Mouse (Mus musculus): ENCODE data around the gene Zfp748.

The Zfp748 gene

GRCm38 (mm10) chr13:67553730-67554129, at the start of gene Zfp748:
TSS of gene Zfp748 (minus strand) at chr13:67553830.
- DNase-seq: no peak

- no peak for DNase-seq
Measured at GRCm38 (mm10) chr13:67572591-67573189, 19.1 kb upstream of the Zfp748 start.

DNA sequence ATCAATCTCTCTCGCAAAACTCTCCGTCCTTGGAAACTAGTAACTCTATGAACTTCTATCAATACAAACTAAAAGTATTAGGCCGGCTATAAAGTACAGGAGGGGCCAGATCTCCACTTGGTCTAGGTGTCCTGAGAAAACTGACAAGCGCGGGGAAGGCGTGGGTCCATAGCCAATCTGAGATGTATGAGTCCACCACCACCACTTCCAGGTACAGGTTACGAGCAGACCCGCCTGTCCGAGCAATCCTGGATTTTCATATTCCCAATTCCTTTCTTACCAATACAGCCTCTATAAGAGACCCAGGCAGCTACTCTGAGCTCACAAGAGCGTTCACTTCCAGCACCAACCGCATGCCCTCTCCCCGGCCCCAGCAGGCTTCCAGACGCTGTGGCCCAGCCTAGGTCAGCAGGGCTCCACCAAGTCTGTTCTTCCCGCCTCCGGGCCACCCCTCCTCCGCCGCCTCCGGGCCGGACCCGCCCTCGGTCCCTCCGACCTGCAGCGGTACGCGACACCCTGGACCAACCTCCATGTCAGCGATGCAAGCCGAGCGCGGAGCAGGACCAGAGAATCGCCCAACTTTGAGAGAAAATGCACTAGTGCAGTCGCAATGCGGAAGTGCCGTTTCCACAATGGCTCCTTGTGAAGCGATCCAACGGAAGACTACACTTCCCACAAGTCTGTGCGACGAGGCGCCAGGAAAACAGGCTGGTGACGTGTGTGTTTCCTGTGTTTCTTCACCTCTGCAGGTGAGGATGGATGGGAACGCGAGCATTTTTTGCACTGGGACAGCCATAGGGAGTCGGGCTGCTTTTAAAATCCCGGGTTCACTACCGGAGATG, 904 bp downstream of the Zfp748 start:
- peak; percentile 73 for DNase-seq

DNA sequence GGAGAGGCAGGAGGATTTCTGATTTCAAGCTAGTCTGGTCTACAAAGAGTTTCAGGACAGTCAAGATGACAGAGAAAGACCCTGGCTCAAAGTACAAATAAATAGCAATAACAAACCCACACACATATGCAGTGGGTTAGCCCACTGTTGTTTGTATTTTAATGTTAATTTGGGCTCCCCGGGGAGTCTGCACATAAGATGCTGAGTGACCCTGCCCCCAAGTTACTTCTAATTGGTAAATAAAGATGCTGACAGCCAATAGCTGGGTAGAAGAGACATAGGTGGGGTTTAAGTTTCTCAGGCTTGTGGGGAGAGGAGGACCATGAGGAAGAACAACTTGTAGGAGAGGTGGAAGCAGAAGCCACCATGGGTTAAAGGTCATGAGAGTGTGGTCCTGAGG, 7.7 kb downstream of the Zfp748 start:
- DNase-seq: no peak

DNA sequence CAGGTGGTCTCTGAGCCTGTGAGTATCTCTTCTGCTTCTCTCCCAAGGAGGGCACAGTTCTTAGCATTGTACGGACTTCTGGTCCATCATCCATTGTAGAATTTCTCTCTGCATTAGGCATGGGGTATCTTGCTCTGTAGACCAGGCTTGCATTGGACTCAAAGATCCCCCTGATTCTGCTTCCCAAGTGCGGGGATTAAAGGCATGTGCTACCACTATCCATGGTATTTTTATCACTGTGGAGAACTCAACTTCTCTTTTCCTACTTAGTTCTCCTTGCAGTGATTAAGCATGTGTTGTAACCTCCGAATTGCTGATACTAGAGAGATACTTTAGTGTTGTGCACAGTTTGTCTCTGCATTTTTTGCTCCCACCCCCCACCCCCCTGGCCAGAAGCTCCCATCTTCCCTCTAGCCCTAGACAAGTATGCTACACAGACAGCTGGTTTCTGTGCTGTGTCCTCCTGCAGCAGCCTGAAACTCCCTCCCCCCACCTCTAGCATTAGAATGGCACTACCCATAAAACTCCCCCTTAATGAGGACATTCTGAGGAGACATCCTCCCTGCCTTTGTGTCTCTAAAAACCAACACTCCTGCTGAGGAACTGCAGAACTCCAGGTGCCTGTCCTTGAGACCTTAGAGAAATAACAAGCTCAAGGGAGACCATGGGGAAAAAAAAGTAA, 26.4 kb downstream of the Zfp748 start:
- no peak for DNase-seq

DNA sequence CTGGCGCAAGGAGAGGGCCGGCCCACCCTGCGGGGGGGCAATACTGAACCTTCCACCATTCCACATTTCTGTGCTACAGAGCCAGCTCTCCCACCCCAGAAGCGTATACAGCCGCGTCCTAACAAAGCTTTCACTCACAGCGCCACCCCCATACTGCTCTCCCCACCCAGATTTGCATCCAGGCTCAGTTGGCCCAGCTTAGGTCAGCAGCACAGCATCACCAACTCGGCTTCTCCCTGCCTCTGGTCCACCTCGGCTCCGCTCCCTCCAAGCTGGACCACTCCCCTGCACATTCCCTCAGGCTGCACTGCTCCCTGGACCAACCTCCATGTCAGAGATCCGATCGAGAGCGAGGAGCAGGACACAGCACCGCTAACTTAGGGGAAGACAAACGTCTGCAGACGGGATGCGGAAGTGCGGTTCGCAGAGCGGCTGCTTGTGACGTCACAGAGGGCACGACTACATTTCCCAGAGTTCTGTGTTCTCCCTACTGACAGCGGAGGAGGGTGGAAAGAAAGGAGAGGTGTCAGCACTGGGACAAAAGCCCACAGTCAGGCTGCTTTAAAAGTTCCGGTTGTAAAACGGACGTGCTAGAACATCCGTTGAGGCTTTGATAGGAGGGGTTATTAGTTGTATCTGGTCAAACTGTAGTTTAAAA, 27.7 kb downstream of the Zfp748 start, which contains the start of the genes Gm26965 and Zfp87:
Gene Gm26965 (minus strand): TSS at position 399 of the 658 bp plus-strand sequence.
Gene Zfp87 (minus strand): TSS at position 425 of the 658 bp plus-strand sequence.
- peak; percentile 84 for DNase-seq

- no peak for DNase-seq
Measured at GRCm38 (mm10) chr13:67500908-67501307, 52.7 kb downstream of the Zfp748 start.

DNA sequence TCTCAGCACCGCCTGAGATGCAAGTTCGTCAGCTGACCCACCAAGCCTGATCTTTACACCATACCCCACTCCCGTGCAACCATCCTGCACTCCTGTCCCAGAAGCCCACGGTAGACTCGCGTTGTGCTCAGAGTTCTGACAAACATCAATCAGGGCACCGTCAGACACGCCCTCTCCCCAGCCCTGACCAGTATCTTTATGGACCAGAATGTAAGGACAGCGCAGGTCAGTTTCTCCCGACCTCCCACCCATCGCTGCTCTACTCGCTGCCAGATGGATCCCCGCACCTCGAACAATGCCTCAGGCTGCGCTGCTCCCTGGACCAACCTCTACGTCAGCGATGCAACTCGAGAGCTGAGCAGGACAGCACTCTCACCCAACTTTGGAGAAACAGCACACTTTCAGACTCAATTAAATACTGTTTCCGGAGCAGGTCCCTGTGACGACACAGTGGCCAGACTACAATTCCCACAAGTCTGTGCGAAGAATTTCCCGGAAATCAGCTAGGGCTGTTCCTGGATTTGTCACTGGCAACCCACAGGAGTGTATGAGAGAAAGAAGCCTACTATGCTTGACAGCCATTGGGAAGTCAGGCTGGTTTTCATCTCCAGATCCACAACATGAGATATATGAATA, 53.4 kb downstream of the Zfp748 start, which contains the start of gene Zfp58:
Gene Zfp58 (minus strand): TSS at position 472 of the 636 bp plus-strand sequence.
- DNase-seq: peak; percentile 59

DNA sequence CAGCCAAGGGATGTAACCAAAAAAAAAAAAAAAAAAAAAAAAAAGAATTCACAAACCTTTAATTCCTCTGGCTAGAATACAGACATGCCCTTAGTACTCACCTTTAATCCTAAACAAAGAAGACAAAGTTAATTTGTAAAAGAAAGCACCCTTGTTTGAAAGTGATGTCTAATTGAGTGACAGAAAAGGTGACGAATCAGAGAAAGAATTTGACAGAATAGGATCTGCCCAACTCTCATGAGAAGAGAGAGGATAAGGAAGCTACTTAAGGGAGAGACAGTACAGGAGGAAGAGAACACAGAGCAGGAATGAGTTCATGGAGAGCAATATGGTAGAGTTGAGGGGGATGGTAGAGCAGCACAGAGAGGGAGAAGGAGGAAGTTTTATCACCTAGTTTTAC, 58.0 kb downstream of the Zfp748 start:
- no peak for DNase-seq

Measured in right cerebral cortex, postnatal 4 days (tissue).